Mouse (Mus musculus) left cerebral cortex, adult 6 months (tissue): ENCODE results near the gene Gm28372. TPM values are rescaled to one million over a fixed set of nuclear protein-coding genes. Genes with fewer than 3 reads are reported as not detected.

ENCODE experiments used
- long read RNA-seq, 2 experiments: library from polyadenylated mRNA; unstranded; transcript quantifications; one replicate each; pipeline ENCODE4 v2.0.0; 2019 to 2020
- polyA plus RNA-seq: library from polyadenylated mRNA; unstranded; fragments of <200 nt; fragmentation: Nextera tagmentation; gene quantifications from 2 replicates; pipeline ENCODE4 v1.2.3, GENCODE M21; 2021

The Gm28372 gene
- polyA plus RNA-seq, result not detected in 2 replicates
- long read RNA-seq, experiment 1, result 0 reads
- long read RNA-seq, experiment 2, result 0 reads

GRCm38 (mm10) chr2:130404939-130405338 is at the start of gene Gm28372, which contains the start of gene 1700020A23Rik:
Gm28372 (plus strand) TSS chr2:130405239.
1700020A23Rik (plus strand) TSS chr2:130405259.

GRCm38 (mm10) chr2:130397186-130397985 is 7.7 kb upstream of the Gm28372 start, which contains the start of gene Cpxm1:
Cpxm1 (minus strand) TSS chr2:130397574.

GRCm38 (mm10) chr2:130406178-130406577 is 1.1 kb downstream of the Gm28372 start, which contains the start of gene Tmem239:
Tmem239 (plus strand) TSS chr2:130406478.

GRCm38 (mm10) chr2:130424126-130424853 is 19.3 kb downstream of the Gm28372 start, which contains the start of the genes Vps16 and Pced1a:
Vps16 (plus strand) TSS chr2:130424339.
Pced1a (minus strand) TSS chr2:130424701.

GRCm38 (mm10) chr2:130449794-130450433 is 44.9 kb downstream of the Gm28372 start, which contains the start of gene Ptpra:
Ptpra (plus strand) TSS chr2:130450278.

Other genes with a start within 250 kb of the Gm28372 start
- gene Snrpb, start 225.8 kb upstream of the Gm28372 start, polyA plus RNA-seq, result 201 and 239 TPM in 2 replicates
- gene Tmc2, start 210.0 kb upstream of the Gm28372 start, polyA plus RNA-seq, result not detected in 2 replicates
- gene Nop56, start 130.8 kb upstream of the Gm28372 start, polyA plus RNA-seq, result 52.1 and 80.5 TPM in 2 replicates
- 379 and 452 TPM in 2 replicates for gene Idh3b, start 120.7 kb upstream of the Gm28372 start, polyA plus RNA-seq
- 0.51 and 0.83 TPM in 2 replicates for gene Ebf4, start 110.1 kb upstream of the Gm28372 start, polyA plus RNA-seq
- gene Cpxm1, start 7.7 kb upstream of the Gm28372 start, polyA plus RNA-seq, result 3.1 and 4.3 TPM in 2 replicates
- gene 1700020A23Rik, start within 50 bp of the Gm28372 start, polyA plus RNA-seq, result not detected in 2 replicates
- not detected in 2 replicates for gene Tmem239, start 1.2 kb downstream of the Gm28372 start, polyA plus RNA-seq
- gene Vps16, start 19.1 kb downstream of the Gm28372 start, polyA plus RNA-seq, result 33.3 and 46.6 TPM in 2 replicates
- 7.8 and 9.5 TPM in 2 replicates for gene Pced1a, start 19.5 kb downstream of the Gm28372 start, polyA plus RNA-seq
- gene Ptpra, start 45.0 kb downstream of the Gm28372 start, polyA plus RNA-seq, result 32.4 and 125 TPM in 2 replicates
- 141 and 170 TPM in 2 replicates for gene Mrps26, start 158.5 kb downstream of the Gm28372 start, polyA plus RNA-seq
- gene Oxt, start 170.9 kb downstream of the Gm28372 start, polyA plus RNA-seq, result 0.53 TPM in 1 of 2 replicates, not detected in the other
- 1.3 and 6.6 TPM in 2 replicates for gene Avp, start 177.3 kb downstream of the Gm28372 start, polyA plus RNA-seq
- gene Fastkd5, start 224.8 kb downstream of the Gm28372 start, polyA plus RNA-seq, result 3.2 and 3.6 TPM in 2 replicates
- 8.8 TPM in 2 replicates for gene Ubox5, start 224.8 kb downstream of the Gm28372 start, polyA plus RNA-seq
- gene Lzts3, start 237.6 kb downstream of the Gm28372 start, polyA plus RNA-seq, result 6.4 and 10.5 TPM in 2 replicates